Mouse (Mus musculus) kidney, embryonic 16.5 days (tissue): ENCODE results near the gene Mc3r. TPM values are rescaled to one million over a fixed set of nuclear protein-coding genes. Genes with fewer than 3 reads are reported as not detected.

ENCODE experiments used
- ATAC-seq: fragments of 200-750 bp; cut with Nextera tagmentation; 2 replicates; pipeline ENCODE4 v1.8.0; 2017; ENCODE audit warnings: moderate TSS enrichment; ENCODE audit not compliant: low FRiP score, low TSS enrichment
- H3K27ac ChIP-seq: fragments of 300-500 bp; sonication (generic); 2 replicates; pipeline ENCODE4 v1.5.1; 2014; ENCODE audit warnings: low read length
- H3K27me3 ChIP-seq: fragments of 300-500 bp; sonication (generic); 2 replicates; pipeline ENCODE4 v1.6.1; 2014; ENCODE audit warnings: low read length, control low read depth, mixed read lengths; ENCODE audit not compliant: insufficient read depth
- H3K36me3 ChIP-seq: fragments of 300-500 bp; sonication (generic); 2 replicates; pipeline ENCODE4 v1.6.1; 2014; ENCODE audit warnings: low read length, control low read depth, mixed read lengths; ENCODE audit not compliant: insufficient read depth
- H3K4me1 ChIP-seq: fragments of 300-500 bp; sonication (generic); 2 replicates; pipeline ENCODE4 v1.6.1; 2014; ENCODE audit warnings: low read length, control low read depth, mixed read lengths; ENCODE audit not compliant: insufficient read depth
- H3K4me2 ChIP-seq: fragments of 300-500 bp; sonication (generic); replicated peaks from 2 replicates; pipeline ENCODE4 v1.6.1; 2014; ENCODE audit warnings: low read depth, low read length
- H3K4me3 ChIP-seq: fragments of 300-500 bp; sonication (generic); 2 replicates; pipeline ENCODE4 v1.5.1; 2014; ENCODE audit warnings: mild to moderate bottlenecking, low read length
- H3K9ac ChIP-seq: fragments of 300-500 bp; sonication (generic); replicated peaks from 2 replicates; pipeline ENCODE4 v1.6.1; 2014; ENCODE audit warnings: low read length
- H3K9me3 ChIP-seq: fragments of 300-500 bp; sonication (generic); 2 replicates; pipeline ENCODE4 v1.6.1; 2016; ENCODE audit warnings: low read length, control low read depth
- WGBS: fragments of 180-500 bp; shearing (Covaris S2); extraction: QIAGEN DNeasy Blood & Tissue Kit; methylation state at CpG from one replicate; pipeline ENCODE4 v1.1.7; 2014; 5-methylcytosine and 5-hydroxymethylcytosine counted together
- polyA plus RNA-seq: library from polyadenylated mRNA; unstranded; fragments of >200 nt; fragmentation: Nextera tagmentation; extraction: Ambion mirVana; gene quantifications from 2 replicates; pipeline ENCODE4 v1.2.1, GENCODE M21; 2015

Gene Mc3r
- polyA plus RNA-seq, 1 experiment from 2014 or later, result not detected

DNA sequence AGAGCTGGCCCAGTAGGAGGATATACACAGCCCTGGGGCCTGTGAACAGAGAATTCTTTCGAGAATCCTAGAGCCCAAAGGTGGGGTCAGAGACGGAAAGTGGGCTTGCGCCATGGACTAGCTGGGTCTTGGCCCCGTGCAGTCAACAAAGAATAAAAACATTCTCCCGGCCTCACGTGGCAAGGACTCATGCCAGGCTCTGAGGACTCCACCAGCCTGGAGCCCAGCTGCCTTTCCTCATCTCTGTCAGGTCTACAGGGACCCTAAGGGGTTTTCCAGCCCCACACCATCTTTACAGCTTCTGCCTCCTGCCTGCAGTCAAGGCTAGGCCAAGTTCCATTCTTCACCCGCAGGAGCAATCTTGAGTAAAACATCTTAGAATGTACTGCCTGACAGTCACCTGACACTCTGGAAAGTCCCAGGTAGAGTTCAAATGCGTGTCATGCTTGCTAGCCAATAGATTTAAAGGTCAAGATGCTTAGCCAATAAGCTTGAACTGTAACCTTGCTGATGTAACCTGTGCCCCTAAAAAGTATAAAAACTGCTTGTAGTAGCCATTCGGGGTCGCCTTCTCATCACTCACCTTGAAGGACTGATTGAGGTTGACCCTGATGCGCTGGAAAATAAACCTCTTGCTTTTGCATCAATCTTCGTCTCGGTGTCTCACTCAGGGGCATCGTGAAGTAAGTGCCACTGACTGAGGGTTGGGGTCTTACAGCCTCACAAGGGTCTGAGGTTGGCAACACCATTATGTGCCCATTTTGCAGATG, 43.6 kb downstream of the Mc3r start:
- no peak overlapping the region for H3K27ac ChIP-seq
- H3K4me1 ChIP-seq, result no peaks in the 10 kb centered on the region
- no peak overlapping the region for H3K9ac ChIP-seq
- no peak for ATAC-seq
- H3K9me3 ChIP-seq, result no peaks in the 10 kb centered on the region; the same call in 1 of the 2 replicates
- H3K4me3 ChIP-seq, result no peak overlapping the region
- WGBS, result 79% methylated on average over 14 of the region's 14 CpGs
- no peak overlapping the region for H3K4me2 ChIP-seq
- no peaks in the 10 kb centered on the region for H3K36me3 ChIP-seq
- H3K27me3 ChIP-seq, result no peaks in the 10 kb centered on the region

DNA sequence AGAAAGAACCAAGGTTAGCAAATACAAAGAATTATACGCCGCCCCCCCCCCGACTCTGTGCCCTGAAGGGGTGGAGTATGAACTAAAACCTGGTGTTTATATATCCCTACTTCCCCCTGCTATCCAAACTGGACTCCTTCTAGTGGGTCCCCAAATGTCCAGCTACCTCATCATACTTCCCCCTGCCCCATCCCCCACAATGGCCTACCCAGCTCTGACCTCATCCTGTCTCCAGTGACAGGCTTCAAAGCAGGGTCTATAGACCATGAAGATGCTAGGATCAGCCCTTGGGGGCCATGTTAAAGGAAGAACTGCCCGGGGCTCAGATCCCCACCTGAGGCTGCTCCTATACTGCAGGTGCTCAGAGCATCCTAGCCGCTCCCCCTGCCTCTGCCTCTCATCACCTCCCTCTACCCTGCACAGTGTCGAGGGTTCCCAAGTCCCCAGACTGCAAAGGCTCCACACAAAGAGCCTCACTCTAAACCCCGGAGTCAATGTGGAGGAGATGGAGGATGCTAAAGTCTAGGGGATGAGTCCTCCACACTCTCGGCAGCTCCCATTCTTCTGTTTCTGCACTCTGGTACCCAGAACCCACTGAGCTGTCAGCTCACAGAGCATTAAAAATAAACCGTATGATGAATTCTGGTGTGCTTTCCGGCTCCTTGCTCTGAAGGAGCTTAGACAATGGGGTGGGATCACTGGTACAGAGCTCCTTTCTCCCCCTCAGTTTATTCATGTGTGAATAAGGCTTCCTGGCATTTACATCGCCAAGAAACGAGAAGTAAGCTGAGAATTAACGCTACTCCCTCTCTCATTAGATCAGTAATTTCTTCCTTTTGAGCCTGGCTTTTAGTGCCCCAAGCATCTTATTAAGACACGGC, 44.5 kb downstream of the Mc3r start:
- WGBS, result 51% methylated on average over 14 of the region's 14 CpGs

DNA sequence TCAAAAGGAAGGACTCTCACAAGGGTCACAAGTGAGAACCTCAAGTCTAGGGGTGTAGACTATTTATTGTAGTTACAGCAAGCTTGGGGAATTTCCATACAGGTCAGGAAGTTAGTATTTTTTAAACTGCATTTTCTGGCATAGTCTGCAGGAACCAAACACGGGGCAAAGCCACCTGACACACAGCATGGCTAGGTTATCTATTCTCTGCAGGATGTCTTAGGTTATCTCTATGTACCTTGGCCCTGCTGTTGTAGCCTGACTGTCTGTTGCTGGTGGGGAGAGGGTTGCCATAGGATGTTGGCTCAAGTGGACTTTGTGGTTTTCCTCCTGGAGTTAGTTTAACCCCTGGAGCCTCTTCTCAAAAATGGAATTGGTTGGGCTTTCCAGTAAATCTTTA, 49.8 kb downstream of the Mc3r start:
- Histone ChIP-seq H3K27me3 (no peaks in the 10 kb centered on the region), H3K4me1 (no peaks in the 10 kb centered on the region), H3K4me3 (no peak overlapping the region), H3K9me3 (no peaks in the 10 kb centered on the region; the same call in 1 of the 2 replicates), H3K4me2 (no peak overlapping the region), H3K9ac (no peak overlapping the region), H3K36me3 (no peaks in the 10 kb centered on the region), H3K27ac (no peak overlapping the region)
- ATAC-seq, result no peak
- WGBS, result 54% methylated on average over 1 of the region's 1 CpGs

More for the DNA sequence above, 44.5 kb downstream of the Mc3r start:
- no peak; the same call in 1 of the 2 replicates for ATAC-seq
- Histone ChIP-seq H3K4me3 (no peak overlapping the region), H3K27ac (no peak overlapping the region), H3K4me2 (no peak overlapping the region), H3K27me3 (no peaks in the 10 kb centered on the region), H3K9ac (no peak overlapping the region), H3K9me3 (no peaks in the 10 kb centered on the region; the same call in 1 of the 2 replicates), H3K36me3 (no peaks in the 10 kb centered on the region), H3K4me1 (no peaks in the 10 kb centered on the region)

DNA sequence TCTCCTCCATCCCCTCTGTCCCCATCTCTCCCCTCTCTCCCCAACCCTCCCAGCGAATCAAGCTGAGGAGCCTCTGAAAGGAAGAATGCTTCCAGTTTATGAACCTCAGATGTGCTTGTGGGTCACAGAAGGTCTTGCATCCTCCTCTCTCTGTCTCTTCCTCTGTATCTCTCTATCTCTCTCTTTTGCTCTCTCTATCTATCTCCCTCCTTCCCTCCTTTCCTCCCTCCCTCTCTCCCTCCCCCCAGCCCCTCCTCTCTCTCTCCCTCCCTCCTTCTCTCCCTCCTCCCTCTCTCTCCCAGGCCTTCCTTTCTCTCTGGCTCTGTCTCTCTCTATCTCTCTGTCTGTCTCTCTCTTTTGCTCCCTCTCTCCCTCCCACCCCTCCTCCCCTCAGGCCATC, 50.2 kb downstream of the Mc3r start:
- Histone ChIP-seq H3K4me3 (no peak overlapping the region), H3K9me3 (no peaks in the 10 kb centered on the region; the same call in 1 of the 2 replicates), H3K27ac (no peak overlapping the region), H3K36me3 (no peaks in the 10 kb centered on the region), H3K4me1 (no peaks in the 10 kb centered on the region), H3K4me2 (no peak overlapping the region), H3K9ac (no peak overlapping the region), H3K27me3 (no peaks in the 10 kb centered on the region)
- 65% methylated on average over 1 of the region's 1 CpGs for WGBS
- no peak for ATAC-seq

DNA sequence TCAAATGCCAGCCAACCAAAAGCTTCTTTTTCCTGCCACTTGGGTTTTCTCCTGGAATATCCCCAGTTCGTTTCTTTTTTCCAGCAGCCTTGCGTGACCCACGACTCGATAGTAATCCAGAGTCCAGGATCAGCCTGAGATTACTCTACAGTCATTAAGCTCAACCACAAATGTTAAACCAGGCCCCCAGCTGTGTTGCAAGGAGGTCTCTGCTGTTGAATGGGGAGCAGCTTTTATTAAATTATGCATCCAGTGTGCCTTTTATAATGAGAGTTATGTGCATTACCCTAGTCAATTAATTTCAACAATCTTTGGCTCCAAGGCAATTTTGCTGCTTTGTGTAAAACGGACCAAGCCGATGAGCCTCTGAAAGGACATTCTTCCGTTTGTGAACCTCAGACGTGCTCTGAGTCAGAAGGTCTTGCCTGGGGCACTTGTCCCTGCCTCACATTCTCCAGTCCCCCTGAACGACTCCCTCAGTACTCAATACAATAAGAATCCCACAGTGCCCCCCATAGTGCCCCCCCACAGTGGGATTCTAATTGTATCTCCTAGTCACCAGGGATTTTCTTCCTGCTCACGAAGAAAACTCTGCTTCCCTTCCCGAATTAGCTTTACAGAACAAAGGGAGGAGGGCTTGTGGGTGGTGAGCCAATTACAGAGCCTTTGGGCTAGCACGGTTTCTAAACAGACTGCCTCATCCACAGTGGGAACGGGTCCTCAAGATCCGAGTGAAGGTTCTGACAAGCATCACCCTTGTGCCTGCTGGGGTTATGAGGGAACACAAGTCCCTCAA, 51.0 kb downstream of the Mc3r start:
- no peak overlapping the region for H3K4me3 ChIP-seq
- ATAC-seq, result no peak
- WGBS, result 19% methylated on average over 14 of the region's 14 CpGs

More for the DNA sequence above, 51.0 kb downstream of the Mc3r start:
- no peaks in the 10 kb centered on the region for H3K36me3 ChIP-seq
- H3K27ac ChIP-seq, result no peak overlapping the region
- H3K4me2 ChIP-seq, result no peak overlapping the region
- H3K27me3 ChIP-seq, result no peaks in the 10 kb centered on the region
- no peaks in the 10 kb centered on the region for H3K4me1 ChIP-seq
- H3K9ac ChIP-seq, result no peak overlapping the region
- no peaks in the 10 kb centered on the region; the same call in 1 of the 2 replicates for H3K9me3 ChIP-seq

Other genes with a start within 250 kb of the Mc3r start
- gene Cbln4, start 205.0 kb upstream of the Mc3r start, polyA plus RNA-seq, result 4.5 and 4.9 TPM in 2 replicates
- 12.0 and 12.8 TPM in 2 replicates for gene Fam210b, start 97.1 kb downstream of the Mc3r start, polyA plus RNA-seq
- 112 and 117 TPM in 2 replicates for gene Aurka, start 122.0 kb downstream of the Mc3r start, polyA plus RNA-seq
- 36.6 and 38.3 TPM in 2 replicates for gene Cstf1, start 122.2 kb downstream of the Mc3r start, polyA plus RNA-seq
- 0.32 and 0.36 TPM in 2 replicates for gene Cass4, start 145.3 kb downstream of the Mc3r start, polyA plus RNA-seq
- 81.2 and 85.3 TPM in 2 replicates for gene Rtf2, start 192.1 kb downstream of the Mc3r start, polyA plus RNA-seq
- gene Gcnt7, start 210.1 kb downstream of the Mc3r start, polyA plus RNA-seq, result 1.5 and 1.8 TPM in 2 replicates
- gene Fam209, start 224.0 kb downstream of the Mc3r start, polyA plus RNA-seq, result 0.64 TPM in 1 of 2 replicates, not detected in the other